Mouse (Mus musculus): Measurements from ENCODE around the gene Lage3. TPM values are rescaled to one million over a fixed set of nuclear protein-coding genes. Genes with fewer than 3 reads are reported as not detected.

Gene Lage3
- polyA plus RNA-seq, 1 experiment: 41.6 TPM

DNA sequence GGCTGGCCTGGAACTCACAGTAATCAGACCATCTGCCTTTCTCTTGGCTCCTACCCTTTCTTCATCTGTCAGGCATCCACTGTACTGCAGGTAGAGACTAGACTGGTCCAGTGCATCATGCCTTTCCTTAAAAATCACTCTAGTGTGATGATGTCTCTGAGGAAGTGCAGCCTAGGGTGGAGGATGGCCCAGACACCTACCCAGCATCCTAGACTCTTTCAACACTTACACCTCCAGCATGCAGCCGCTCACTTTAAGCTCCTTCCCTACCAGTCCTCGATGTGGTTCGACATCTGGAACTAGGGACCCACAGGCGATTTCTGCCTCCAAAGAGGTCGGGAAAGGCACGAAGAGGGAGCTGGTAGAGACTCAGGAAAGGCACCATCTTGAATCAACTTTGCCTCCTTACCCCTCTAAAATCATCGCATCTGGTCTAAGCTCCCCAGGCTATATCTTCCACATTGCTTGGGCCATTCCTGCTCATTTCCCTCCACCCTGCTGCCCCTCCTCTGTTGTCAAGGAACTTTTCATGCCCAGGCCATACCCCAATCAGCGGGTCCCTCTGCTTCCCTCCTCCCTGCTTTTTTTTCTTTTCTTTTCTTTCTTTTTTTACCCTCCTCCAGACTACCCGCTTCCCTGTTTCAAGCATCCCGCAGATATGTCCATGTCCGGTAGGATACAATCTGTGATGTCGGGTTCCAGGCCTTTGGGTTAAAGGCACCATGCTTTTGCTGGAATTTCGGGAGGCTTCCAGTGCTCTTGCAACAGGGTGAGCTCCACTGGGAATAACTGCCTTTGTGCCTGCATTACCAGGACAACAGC, 562 bp downstream of the Lage3 start:
- H3K36me3 ChIP-seq (ENCODE audit: control insufficient read depth, insufficient read depth): no peaks in the 10 kb centered on the region
- H3K27me3 ChIP-seq (ENCODE audit: control insufficient read depth, insufficient read depth, insufficient read length): no peaks in the 10 kb centered on the region
- H3ac ChIP-seq (ENCODE audit: control insufficient read depth, insufficient read length): no peak overlapping the region
- peaks cover 5% of the 10 kb centered on the region for H3K79me2 ChIP-seq (ENCODE audit: control insufficient read depth, insufficient read depth)
- peak overlapping the region; percentile 43 for H3K4me3 ChIP-seq
- TF ChIP-seq CEBPB (IDR thresholded peaks at IDR 0.05; ENCODE audit: insufficient read depth, poor library complexity, severe bottlenecking) (no peak), USF1 (IDR thresholded peaks at IDR 0.05; ENCODE audit: low read depth) (no peak)
- H3K4me2 ChIP-seq (ENCODE audit: low read depth): peak overlapping the region; percentile 60

GRCm38 (mm10) chrX:74330166-74330930, 23.1 kb downstream of the Lage3 start:
- no peaks in the 10 kb centered on the region for H3K36me3 ChIP-seq (ENCODE audit: control insufficient read depth, insufficient read depth)
- H3K4me2 ChIP-seq (ENCODE audit: low read depth): peak overlapping the region; percentile 60
- TF ChIP-seq CEBPB (IDR thresholded peaks at IDR 0.05; ENCODE audit: insufficient read depth, poor library complexity, severe bottlenecking) (no peak), POLR2AphosphoS2 (IDR thresholded peaks at IDR 0.05; ENCODE audit: insufficient read length, low read depth) (no peak), MAX (IDR thresholded peaks at IDR 0.05; ENCODE audit: low read depth) (no peak), SRF (IDR thresholded peaks at IDR 0.05; ENCODE audit: control insufficient read depth, insufficient read length, low read depth) (no peak)
- peak overlapping the region; percentile 44 for H3K4me3 ChIP-seq
- H3K79me2 ChIP-seq (ENCODE audit: control insufficient read depth, insufficient read depth): peaks cover 4% of the 10 kb centered on the region
- no peaks in the 10 kb centered on the region for H3K27me3 ChIP-seq (ENCODE audit: control insufficient read depth, insufficient read depth, insufficient read length)
- no peak overlapping the region for H3ac ChIP-seq (ENCODE audit: control insufficient read depth, insufficient read length)

GRCm38 (mm10) chrX:74329215-74329671, 24.2 kb downstream of the Lage3 start:
- H3K4me2 ChIP-seq (ENCODE audit: low read depth): peak overlapping the region; percentile 60
- no peaks in the 10 kb centered on the region for H3K27me3 ChIP-seq (ENCODE audit: control insufficient read depth, insufficient read depth, insufficient read length)
- TF ChIP-seq MYOD1 (IDR thresholded peaks at IDR 0.05; ENCODE audit: control insufficient read depth in 1 of 3, insufficient read length in 2 of 3, low read depth in 2 of 3): no peak
- no peak for TF ChIP-seq TCF12 (IDR thresholded peaks at IDR 0.05; ENCODE audit: insufficient read depth, poor library complexity, severe bottlenecking)
- TF ChIP-seq E2F4 (IDR thresholded peaks at IDR 0.05; ENCODE audit: insufficient read depth): no peak
- no peak for TF ChIP-seq TCF3 (IDR thresholded peaks at IDR 0.05; ENCODE audit: insufficient read length, low read depth)
- TF ChIP-seq MYOG (IDR thresholded peaks at IDR 0.05; ENCODE audit: control insufficient read depth in 1 of 3, insufficient read depth in 1 of 3, insufficient read length in 2 of 3, low read depth in 2 of 3): no peak
- no peak for TF ChIP-seq CEBPB (IDR thresholded peaks at IDR 0.05; ENCODE audit: insufficient read depth, poor library complexity, severe bottlenecking)
- TF ChIP-seq SRF (IDR thresholded peaks at IDR 0.05; ENCODE audit: control insufficient read depth, insufficient read length, low read depth): no peak
- H3K36me3 ChIP-seq (ENCODE audit: control insufficient read depth, insufficient read depth): no peaks in the 10 kb centered on the region
- peak overlapping the region; percentile 44 for H3K4me3 ChIP-seq
- H3K79me2 ChIP-seq (ENCODE audit: control insufficient read depth, insufficient read depth): peaks cover 4% of the 10 kb centered on the region
- H3ac ChIP-seq (ENCODE audit: control insufficient read depth, insufficient read length): no peak overlapping the region

GRCm38 (mm10) chrX:74328725-74329161, 24.7 kb downstream of the Lage3 start, which contains the start of gene Plxna3:
TSS of gene Plxna3 (plus strand) at chrX:74329066.
- H3K36me3 ChIP-seq (ENCODE audit: control insufficient read depth, insufficient read depth): no peaks in the 10 kb centered on the region
- peak within 1 kb of the TSS; percentile 79 for H3K4me2 ChIP-seq (ENCODE audit: low read depth)
- peaks cover 4% of the 10 kb centered on the region for H3K79me2 ChIP-seq (ENCODE audit: control insufficient read depth, insufficient read depth)
- peak within 1 kb of the TSS; percentile 44 for H3K4me3 ChIP-seq
- no peak within 1 kb of the TSS for H3ac ChIP-seq (ENCODE audit: control insufficient read depth, insufficient read length)
- no peak for TF ChIP-seq TCF12 (IDR thresholded peaks at IDR 0.05; ENCODE audit: insufficient read depth, poor library complexity, severe bottlenecking)
- no peak for TF ChIP-seq POLR2A (IDR thresholded peaks at IDR 0.05; ENCODE audit: insufficient read length, low read depth)
- TF ChIP-seq SRF (IDR thresholded peaks at IDR 0.05; ENCODE audit: control insufficient read depth, insufficient read length, low read depth): no peak
- no peak for TF ChIP-seq USF1 (IDR thresholded peaks at IDR 0.05; ENCODE audit: low read depth)
- H3K27me3 ChIP-seq (ENCODE audit: control insufficient read depth, insufficient read depth, insufficient read length): no peaks in the 10 kb centered on the region

DNA sequence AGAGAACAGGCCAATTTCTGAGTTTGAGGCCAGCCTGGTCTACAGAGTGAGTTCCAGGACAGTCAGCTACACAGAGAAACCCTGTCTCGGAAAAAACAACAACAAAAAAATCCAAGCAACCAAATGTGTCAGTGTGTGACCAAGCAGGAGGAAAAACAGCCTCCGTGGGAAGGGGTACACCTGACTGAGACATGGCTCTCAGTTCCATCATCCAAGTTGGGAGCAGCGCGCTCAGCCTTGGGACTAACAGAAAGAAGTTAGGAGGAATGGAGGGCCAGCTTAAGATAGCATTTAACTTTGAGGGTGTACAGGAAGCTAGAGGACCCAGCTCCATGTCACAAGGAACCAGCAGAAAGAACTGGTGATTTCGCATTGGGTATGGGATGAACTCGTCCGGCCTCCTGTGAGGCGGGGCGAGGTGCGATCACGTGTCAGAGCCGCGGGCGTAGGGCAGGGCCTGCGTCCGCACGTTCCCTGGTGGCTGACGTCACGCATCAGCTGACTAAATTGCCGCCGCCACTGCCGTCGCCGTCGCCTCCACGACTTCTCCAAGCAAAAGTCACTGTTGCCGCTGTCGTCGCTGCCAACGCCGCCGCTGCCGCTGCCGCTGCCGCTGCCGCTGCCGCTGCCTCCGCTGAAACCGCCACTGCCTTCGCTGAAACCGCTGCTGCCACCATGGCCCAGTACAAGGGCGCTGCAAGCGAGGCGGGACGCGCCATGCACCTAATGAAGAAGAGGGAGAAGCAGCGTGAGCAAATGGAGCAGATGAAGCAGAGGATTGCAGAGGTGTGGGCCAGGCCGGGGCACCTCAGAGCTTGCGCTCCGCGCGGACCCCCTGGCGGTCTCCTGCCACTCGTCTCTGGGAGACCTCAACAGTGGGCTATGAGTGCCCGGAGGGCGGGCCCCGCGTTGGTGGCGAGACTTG, 40.6 kb downstream of the Lage3 start, which contains the start of gene Fam50a:
Fam50a (plus strand) TSS at position 494 of the 925 bp plus-strand sequence.
- peak; percentile 75 for TF ChIP-seq USF1 (IDR thresholded peaks at IDR 0.05; ENCODE audit: low read depth)
- no peak for TF ChIP-seq REST (IDR thresholded peaks at IDR 0.05; ENCODE audit: insufficient read depth, insufficient read length)
- no peak for TF ChIP-seq MYOG (IDR thresholded peaks at IDR 0.05; ENCODE audit: control insufficient read depth in 1 of 3, insufficient read depth in 1 of 3, insufficient read length in 2 of 3, low read depth in 2 of 3)
- TF ChIP-seq POLR2AphosphoS2 (IDR thresholded peaks at IDR 0.05; ENCODE audit: insufficient read length, low read depth): peak; percentile 96
- TF ChIP-seq POLR2A (IDR thresholded peaks at IDR 0.05; ENCODE audit: insufficient read length, low read depth): peak; percentile 94
- Histone ChIP-seq H3K79me2 (ENCODE audit: control insufficient read depth, insufficient read depth) (peaks cover 8% of the 10 kb centered on the region), H3K27me3 (ENCODE audit: control insufficient read depth, insufficient read depth, insufficient read length) (no peaks in the 10 kb centered on the region), H3K36me3 (ENCODE audit: control insufficient read depth, insufficient read depth) (peaks cover 14% of the 10 kb centered on the region), H3ac (ENCODE audit: control insufficient read depth, insufficient read length) (peak within 1 kb of the TSS; percentile 19), H3K4me3 (peak within 1 kb of the TSS; percentile 37), H3K4me2 (ENCODE audit: low read depth) (peak within 1 kb of the TSS; percentile 74)
